Mouse (Mus musculus): ENCODE measurements at regions not wholly inside any gene's neighbourhood (a gene's known extent, or its start where the extent isn't known, plus 50 kb on each side); places are given as distances from the start of the nearest gene placed in this dataset.

DNA sequence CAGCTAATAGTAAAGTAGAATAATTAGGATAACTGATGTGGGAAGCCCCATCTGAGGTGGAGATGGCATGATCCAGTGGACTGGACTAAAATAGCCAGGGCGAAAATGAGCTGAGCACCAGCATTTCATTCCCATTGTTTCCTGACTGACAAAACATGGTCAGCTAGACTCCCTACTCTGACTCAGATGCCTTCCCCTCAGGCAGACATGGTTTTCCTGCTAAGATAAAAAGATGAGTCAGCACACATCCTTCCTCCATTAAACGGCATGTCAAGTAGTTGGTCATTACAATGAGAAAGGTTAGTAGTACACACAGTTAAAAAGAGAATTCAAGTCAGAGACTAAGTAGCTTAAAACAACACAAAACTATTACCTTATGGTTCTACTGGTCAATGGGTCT is 939.7 kb upstream of the Lrrc4c start:
- H3K27ac ChIP-seq (replicated peaks), result no peak overlapping the region
- H3K9me3 ChIP-seq, result no peaks in the 10 kb centered on the region
- ATAC-seq (replicated peaks), result no peak
- H3K36me3 ChIP-seq, result no peaks in the 10 kb centered on the region
- no peaks in the 10 kb centered on the region for H3K4me1 ChIP-seq
- no peak overlapping the region for H3K9ac ChIP-seq (replicated peaks)
- H3K4me3 ChIP-seq, result no peak overlapping the region
- peaks cover 8% of the 10 kb centered on the region for H3K27me3 ChIP-seq
- H3K4me2 ChIP-seq (replicated peaks), result no peak overlapping the region
- 85% methylated on average over 2 of the region's 2 CpGs for WGBS

DNA sequence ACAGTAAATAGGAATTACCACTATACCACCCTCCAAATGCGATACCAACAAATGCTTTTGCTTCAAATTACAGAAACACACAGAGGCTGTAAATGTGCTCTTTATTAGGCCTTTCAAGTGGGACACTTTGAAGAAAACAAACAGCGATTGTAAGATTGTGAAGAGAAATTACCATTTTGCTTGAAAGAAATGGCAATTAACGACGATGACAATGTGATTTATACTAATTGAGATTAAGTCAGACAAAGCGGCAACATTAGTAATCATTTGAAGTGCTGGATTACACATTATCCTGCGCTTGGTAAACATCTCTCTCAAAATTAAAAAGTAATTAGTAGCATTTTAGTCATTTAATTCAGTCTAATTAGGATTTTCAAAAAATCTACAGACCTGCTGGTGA is 938.5 kb upstream of the Api5 start:
- Histone ChIP-seq H3K36me3 (no peaks in the 10 kb centered on the region), H3K4me3 (no peak overlapping the region), H3K27me3 (peaks cover 8% of the 10 kb centered on the region), H3K9ac (replicated peaks) (no peak overlapping the region), H3K4me2 (replicated peaks) (no peak overlapping the region), H3K27ac (replicated peaks) (no peak overlapping the region), H3K4me1 (no peaks in the 10 kb centered on the region), H3K9me3 (no peaks in the 10 kb centered on the region)
- 0 out of 2 replicates have a peak, but pooled peaks have one; percentile 51 for ATAC-seq (replicated peaks)
- WGBS, result 12% methylated on average over 6 of the region's 6 CpGs

DNA sequence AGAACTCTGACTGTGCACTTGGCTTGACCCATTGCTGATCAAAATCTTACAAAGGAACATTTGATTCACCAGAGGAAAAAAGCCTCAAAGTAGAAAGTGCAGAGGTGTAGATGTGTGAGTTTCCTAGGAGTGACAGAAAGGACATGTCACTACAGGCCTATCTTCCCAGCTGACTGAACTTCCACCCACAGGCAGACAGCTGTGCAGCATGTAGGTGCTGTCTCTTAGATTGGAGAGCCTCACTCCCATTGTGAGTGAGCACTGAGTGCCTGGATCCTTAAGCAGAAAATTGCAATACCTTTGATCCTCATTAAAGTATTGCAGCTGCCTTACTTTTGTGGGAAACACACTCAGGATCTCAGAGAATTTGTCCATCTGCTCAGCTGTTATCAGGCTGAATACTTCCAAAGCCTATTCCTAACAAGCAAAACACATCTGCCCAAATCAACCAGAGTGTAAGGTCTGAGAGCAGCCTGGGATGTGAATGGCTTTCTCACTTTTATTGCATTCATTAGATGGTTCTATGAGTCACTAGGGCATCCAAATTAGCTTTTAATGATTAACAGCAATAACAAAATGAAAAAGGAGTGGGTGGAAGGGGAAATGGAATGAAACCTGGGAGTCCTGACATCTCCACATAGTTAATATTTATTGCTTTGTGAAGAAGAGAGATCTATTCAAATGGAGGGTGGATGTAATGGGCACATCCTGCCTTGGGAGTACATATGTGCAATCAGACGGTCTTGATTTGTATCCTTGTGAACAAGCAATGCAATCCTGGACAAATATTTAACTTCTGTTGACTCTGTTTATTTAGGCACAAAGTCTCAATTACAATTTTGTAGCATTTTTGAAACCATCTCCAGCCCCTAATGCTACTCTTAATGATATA is 929.1 kb upstream of the Api5 start:
- Histone ChIP-seq H3K27ac (replicated peaks) (no peak overlapping the region), H3K9ac (replicated peaks) (no peak overlapping the region), H3K4me2 (replicated peaks) (no peak overlapping the region), H3K4me1 (no peaks in the 10 kb centered on the region), H3K27me3 (no peaks in the 10 kb centered on the region), H3K4me3 (no peak overlapping the region), H3K36me3 (no peaks in the 10 kb centered on the region), H3K9me3 (no peaks in the 10 kb centered on the region)
- no peak for ATAC-seq (replicated peaks)
- WGBS, result 75% methylated on average over 1 of the region's 1 CpGs
